Mouse (Mus musculus) testis, postnatal 14 days (tissue): ENCODE results near the gene 1700010B08Rik.

Source experiments
- DNase-seq: peaks from one replicate; pipeline ENCODE4 v3.0.0; 2021; ENCODE audit warnings: low spot score

1700010B08Rik gene

GRCm38 (mm10) chr2:173722251-173722857 lies 3.1 kb downstream of the 1700010B08Rik start:
- DNase-seq: peak; percentile 88

- DNase-seq: no peak
Measured at GRCm38 (mm10) chr2:173724382-173724781, 5.2 kb downstream of the 1700010B08Rik start.

GRCm38 (mm10) chr2:173724940-173725807 lies 6.0 kb downstream of the 1700010B08Rik start:
- DNase-seq: no peak

- peak; percentile 64 for DNase-seq
Measured at GRCm38 (mm10) chr2:173725819-173726218, 6.6 kb downstream of the 1700010B08Rik start.

GRCm38 (mm10) chr2:173730444-173730966 lies 11.3 kb downstream of the 1700010B08Rik start:
- no peak for DNase-seq

GRCm38 (mm10) chr2:173734426-173734825 lies 15.2 kb downstream of the 1700010B08Rik start:
- DNase-seq: no peak

- DNase-seq: peak; percentile 99
Measured at GRCm38 (mm10) chr2:173737222-173737989, 18.2 kb downstream of the 1700010B08Rik start, which contains the start of gene Vapb. Gene Vapb, plus strand, starts transcription at chr2:173737511.

- no peak for DNase-seq
Measured at GRCm38 (mm10) chr2:173738232-173738631, 19.0 kb downstream of the 1700010B08Rik start.

GRCm38 (mm10) chr2:173739107-173739506 lies 19.9 kb downstream of the 1700010B08Rik start:
- DNase-seq: peak; percentile 27

GRCm38 (mm10) chr2:173742090-173742489 lies 22.9 kb downstream of the 1700010B08Rik start:
- no peak for DNase-seq

GRCm38 (mm10) chr2:173742744-173743143 lies 23.5 kb downstream of the 1700010B08Rik start:
- DNase-seq: no peak

- no peak for DNase-seq
Measured at GRCm38 (mm10) chr2:173744070-173744815, 25.0 kb downstream of the 1700010B08Rik start.

GRCm38 (mm10) chr2:173748961-173749659 lies 29.9 kb downstream of the 1700010B08Rik start:
- DNase-seq: no peak

- no peak for DNase-seq
Measured at GRCm38 (mm10) chr2:173755433-173756144, 36.4 kb downstream of the 1700010B08Rik start.

GRCm38 (mm10) chr2:173757624-173758155 lies 38.5 kb downstream of the 1700010B08Rik start:
- no peak for DNase-seq

GRCm38 (mm10) chr2:173760607-173761006 lies 41.4 kb downstream of the 1700010B08Rik start:
- DNase-seq: no peak

- DNase-seq: no peak
Measured at GRCm38 (mm10) chr2:173764629-173765028, 45.4 kb downstream of the 1700010B08Rik start.

GRCm38 (mm10) chr2:173767959-173768595 lies 48.9 kb downstream of the 1700010B08Rik start:
- no peak for DNase-seq

GRCm38 (mm10) chr2:173769183-173769582 lies 50.0 kb downstream of the 1700010B08Rik start:
- no peak for DNase-seq
